Mouse (Mus musculus) gastrocnemius, adult 18-20 months (tissue): ENCODE measurements around the gene Slc6a21. TPM values are rescaled to one million over a fixed set of nuclear protein-coding genes. Genes with fewer than 3 reads are reported as not detected.
"Not testable (repeated sequence)": the region's sequence is repeated elsewhere in the genome, so short reads cannot be mapped to it uniquely, and the experiment has no call there.

Experiments
- DNase-seq: peaks from one replicate; pipeline ENCODE4 v3.0.0; 2021; ENCODE audit warnings: low spot score
- total RNA-seq, 2 experiments: library from RNA; stranded (reverse); gene quantifications; 2 replicates each; pipeline ENCODE4 v1.2.3; 2021

Slc6a21 gene
- total RNA-seq, 2 experiments from 2014 or later = not detected

- not testable (repeated sequence) for DNase-seq
Measured at GRCm38 (mm10) chr7:45255822-45256221, 21.5 kb upstream of the Slc6a21 start.

- no peak for DNase-seq
Measured at GRCm38 (mm10) chr7:45257063-45257840, 20.1 kb upstream of the Slc6a21 start.

GRCm38 (mm10) chr7:45259281-45259680 lies 18.0 kb upstream of the Slc6a21 start:
- no peak for DNase-seq

GRCm38 (mm10) chr7:45262266-45262665 lies 15.0 kb upstream of the Slc6a21 start:
- no peak for DNase-seq

- DNase-seq = no peak
Measured at GRCm38 (mm10) chr7:45263006-45263607, 14.2 kb upstream of the Slc6a21 start.

- DNase-seq = no peak
Measured at GRCm38 (mm10) chr7:45264348-45264747, 13.0 kb upstream of the Slc6a21 start.

GRCm38 (mm10) chr7:45265518-45265917 lies 11.8 kb upstream of the Slc6a21 start:
- DNase-seq = no peak

- no peak for DNase-seq
Measured at GRCm38 (mm10) chr7:45272786-45273412, 4.4 kb upstream of the Slc6a21 start.

- DNase-seq = no peak
Measured at GRCm38 (mm10) chr7:45273672-45274071, 3.6 kb upstream of the Slc6a21 start.

GRCm38 (mm10) chr7:45286486-45286885 lies 9.2 kb downstream of the Slc6a21 start:
- no peak for DNase-seq

GRCm38 (mm10) chr7:45296626-45297025 lies 19.3 kb downstream of the Slc6a21 start:
- DNase-seq = peak; percentile 47

GRCm38 (mm10) chr7:45297563-45297962 lies 20.2 kb downstream of the Slc6a21 start:
- DNase-seq = no peak

GRCm38 (mm10) chr7:45299752-45300151 lies 22.4 kb downstream of the Slc6a21 start:
- DNase-seq = peak; percentile 50

GRCm38 (mm10) chr7:45300270-45300669 lies 23.0 kb downstream of the Slc6a21 start:
- DNase-seq = peak; percentile 73

GRCm38 (mm10) chr7:45302626-45303025 lies 25.3 kb downstream of the Slc6a21 start:
- DNase-seq = no peak

- no peak for DNase-seq
Measured at GRCm38 (mm10) chr7:45304869-45305268, 27.6 kb downstream of the Slc6a21 start.

GRCm38 (mm10) chr7:45305275-45305674 lies 28.0 kb downstream of the Slc6a21 start:
- peak; percentile 62 for DNase-seq

- no peak for DNase-seq
Measured at GRCm38 (mm10) chr7:45308551-45309240, 31.4 kb downstream of the Slc6a21 start.

- peak; percentile 56 for DNase-seq
Measured at GRCm38 (mm10) chr7:45309455-45309854, 32.1 kb downstream of the Slc6a21 start.

GRCm38 (mm10) chr7:45312023-45312422 lies 34.7 kb downstream of the Slc6a21 start:
- DNase-seq = no peak

- DNase-seq = no peak
Measured at GRCm38 (mm10) chr7:45312686-45313453, 35.6 kb downstream of the Slc6a21 start.
